Mouse (Mus musculus) embryonic facial prominence, embryonic 13.5 days (tissue): ENCODE measurements around the gene Krtap31-2. TPM values are rescaled to one million over a fixed set of nuclear protein-coding genes. Genes with fewer than 3 reads are reported as not detected.

Experiments used
- ATAC-seq: fragments of 200-750 bp; cut with Nextera tagmentation; 2 replicates; pipeline ENCODE4 v1.8.0; 2017; ENCODE audit warnings: low read depth; ENCODE audit not compliant: insufficient number of reproducible peaks, insufficient read depth, low FRiP score, low TSS enrichment
- H3K27ac ChIP-seq: fragments of 300-500 bp; sonication (generic); 2 replicates; pipeline ENCODE4 v1.5.1; 2015; ENCODE audit warnings: moderate library complexity, mild to moderate bottlenecking, inconsistent platforms
- H3K27me3 ChIP-seq: fragments of 300-500 bp; sonication (generic); 2 replicates; pipeline ENCODE4 v1.6.1; 2015; ENCODE audit warnings: mild to moderate bottlenecking, inconsistent platforms
- H3K36me3 ChIP-seq: fragments of 300-500 bp; sonication (generic); 2 replicates; pipeline ENCODE4 v1.6.1; 2015; ENCODE audit warnings: mild to moderate bottlenecking, inconsistent platforms
- H3K4me1 ChIP-seq: fragments of 300-500 bp; sonication (generic); 2 replicates; pipeline ENCODE4 v1.6.1; 2015; ENCODE audit warnings: inconsistent platforms
- H3K4me2 ChIP-seq: fragments of 300-500 bp; sonication (generic); 2 replicates; pipeline ENCODE4 v1.6.1; 2015; ENCODE audit warnings: moderate library complexity, mild to moderate bottlenecking, inconsistent platforms
- H3K4me3 ChIP-seq: fragments of 300-500 bp; sonication (generic); 2 replicates; pipeline ENCODE4 v1.5.1; 2015; ENCODE audit warnings: mild to moderate bottlenecking, inconsistent platforms
- H3K9ac ChIP-seq: fragments of 300-500 bp; sonication (generic); 2 replicates; pipeline ENCODE4 v1.6.1; 2015; ENCODE audit warnings: mild to moderate bottlenecking, inconsistent platforms
- H3K9me3 ChIP-seq: fragments of 300-500 bp; sonication (generic); 2 replicates; pipeline ENCODE4 v1.6.1; 2016; ENCODE audit warnings: inconsistent platforms
- WGBS: fragments of 180-500 bp; shearing (Covaris S2); methylation state at CpG from one replicate; pipeline ENCODE4 v1.1.7; 2015; ENCODE audit warnings: mixed read lengths; 5-methylcytosine and 5-hydroxymethylcytosine counted together
- polyA plus RNA-seq: library from polyadenylated mRNA; unstranded; fragments of >200 nt; fragmentation: Nextera tagmentation; extraction: Ambion mirVana; gene quantifications from 2 replicates; pipeline ENCODE4 v1.2.1, GENCODE M21; 2015

Krtap31-2 gene
- polyA plus RNA-seq: not detected in 2 replicates

- Histone ChIP-seq H3K4me1 (no peaks in the 10 kb centered on the region), H3K27me3 (0 out of 2 replicates have a peak, but pooled peaks cover 6% of the 10 kb centered on the region), H3K27ac (no peak within 1 kb of the TSS), H3K9me3 (no peaks in the 10 kb centered on the region), H3K36me3 (no peaks in the 10 kb centered on the region), H3K9ac (no peak within 1 kb of the TSS), H3K4me2 (no peak within 1 kb of the TSS), H3K4me3 (no peak within 1 kb of the TSS)
- 90% methylated on average over 1 of the region's 1 CpGs for WGBS
- no peak for ATAC-seq
Measured at GRCm38 (mm10) chr11:99935991-99936390, at the start of gene Krtap31-2. Krtap31-2 (plus strand) TSS chr11:99936291.

- no peak within 1 kb of the TSS for H3K9ac ChIP-seq
- no peaks in the 10 kb centered on the region for H3K4me1 ChIP-seq
- no peak within 1 kb of the TSS for H3K27ac ChIP-seq
- H3K27me3 ChIP-seq: no peaks in the 10 kb centered on the region
- H3K4me3 ChIP-seq: no peak within 1 kb of the TSS
- H3K4me2 ChIP-seq: no peak within 1 kb of the TSS
- H3K36me3 ChIP-seq: no peaks in the 10 kb centered on the region
- no peaks in the 10 kb centered on the region for H3K9me3 ChIP-seq
- 76% methylated on average over 2 of the region's 2 CpGs for WGBS
- ATAC-seq: no peak
Measured at GRCm38 (mm10) chr11:99907620-99908019, 28.5 kb upstream of the Krtap31-2 start, which contains the start of gene Krtap31-1. Krtap31-1 (plus strand) TSS chr11:99907920.

- no peak within 1 kb of the TSS for H3K4me2 ChIP-seq
- no peaks in the 10 kb centered on the region for H3K4me1 ChIP-seq
- no peak within 1 kb of the TSS for H3K4me3 ChIP-seq
- ATAC-seq: no peak
- no peaks in the 10 kb centered on the region for H3K9me3 ChIP-seq
- no peaks in the 10 kb centered on the region for H3K36me3 ChIP-seq
- H3K9ac ChIP-seq: no peak within 1 kb of the TSS
- WGBS: 86% methylated on average over 3 of the region's 3 CpGs
- H3K27me3 ChIP-seq: 0 out of 2 replicates have a peak, but pooled peaks cover 3% of the 10 kb centered on the region
- H3K27ac ChIP-seq: no peak within 1 kb of the TSS
Measured at GRCm38 (mm10) chr11:99914451-99914850, 21.6 kb upstream of the Krtap31-2 start, which contains the start of gene Gm11565. Gm11565 (plus strand) TSS chr11:99914751.

- WGBS: 81% methylated on average over 9 of the region's 9 CpGs
- no peak for ATAC-seq
- Histone ChIP-seq H3K27me3 (no peaks in the 10 kb centered on the region), H3K9ac (no peak overlapping the region), H3K36me3 (no peaks in the 10 kb centered on the region), H3K4me3 (no peak overlapping the region), H3K9me3 (no peaks in the 10 kb centered on the region), H3K4me2 (no peak overlapping the region), H3K4me1 (no peaks in the 10 kb centered on the region), H3K27ac (no peak overlapping the region)
Measured at GRCm38 (mm10) chr11:99937751-99938264, 1.7 kb downstream of the Krtap31-2 start.

- Histone ChIP-seq H3K4me3 (no peak within 1 kb of the TSS), H3K4me1 (no peaks in the 10 kb centered on the region), H3K4me2 (no peak within 1 kb of the TSS), H3K27me3 (no peaks in the 10 kb centered on the region), H3K36me3 (no peaks in the 10 kb centered on the region), H3K9me3 (no peaks in the 10 kb centered on the region), H3K9ac (no peak within 1 kb of the TSS), H3K27ac (no peak within 1 kb of the TSS)
- 82% methylated on average over 2 of the region's 2 CpGs for WGBS
- ATAC-seq: no peak
Measured at GRCm38 (mm10) chr11:99948175-99948574, 12.1 kb downstream of the Krtap31-2 start, which contains the start of gene Krtap9-5. Krtap9-5 (plus strand) TSS chr11:99948475.

GRCm38 (mm10) chr11:99964213-99964612 lies 28.1 kb downstream of the Krtap31-2 start:
- H3K27me3 ChIP-seq: no peaks in the 10 kb centered on the region
- H3K4me3 ChIP-seq: no peak overlapping the region
- H3K27ac ChIP-seq: no peak overlapping the region
- no peaks in the 10 kb centered on the region for H3K9me3 ChIP-seq
- no peak for ATAC-seq
- no peak overlapping the region for H3K9ac ChIP-seq
- no peaks in the 10 kb centered on the region for H3K4me1 ChIP-seq
- H3K36me3 ChIP-seq: no peaks in the 10 kb centered on the region
- 51% methylated on average over 6 of the region's 6 CpGs for WGBS
- H3K4me2 ChIP-seq: no peak overlapping the region

- Histone ChIP-seq H3K9ac (no peak overlapping the region), H3K4me2 (no peak overlapping the region), H3K4me3 (no peak overlapping the region), H3K27ac (no peak overlapping the region), H3K27me3 (no peaks in the 10 kb centered on the region), H3K36me3 (no peaks in the 10 kb centered on the region), H3K9me3 (no peaks in the 10 kb centered on the region), H3K4me1 (no peaks in the 10 kb centered on the region)
- ATAC-seq: no peak
- 61% methylated on average over 2 of the region's 2 CpGs for WGBS
Measured at GRCm38 (mm10) chr11:99965961-99966360, 29.9 kb downstream of the Krtap31-2 start.

GRCm38 (mm10) chr11:99978953-99979352 lies 42.9 kb downstream of the Krtap31-2 start, which contains the start of gene Krtap29-1:
Krtap29-1 (minus strand) TSS chr11:99979053.
- ATAC-seq: no peak
- Histone ChIP-seq H3K4me2 (no peak within 1 kb of the TSS), H3K9ac (no peak within 1 kb of the TSS), H3K4me1 (no peaks in the 10 kb centered on the region), H3K36me3 (no peaks in the 10 kb centered on the region), H3K27ac (no peak within 1 kb of the TSS), H3K9me3 (no peaks in the 10 kb centered on the region), H3K27me3 (no peaks in the 10 kb centered on the region), H3K4me3 (no peak within 1 kb of the TSS)
- WGBS: 68% methylated on average over 5 of the region's 5 CpGs

- H3K27ac ChIP-seq: no peak overlapping the region
- no peak for ATAC-seq
- H3K4me3 ChIP-seq: no peak overlapping the region
- no peaks in the 10 kb centered on the region for H3K36me3 ChIP-seq
- no peaks in the 10 kb centered on the region for H3K4me1 ChIP-seq
- WGBS: 88% methylated on average over 9 of the region's 9 CpGs
- H3K9me3 ChIP-seq: no peaks in the 10 kb centered on the region
- H3K27me3 ChIP-seq: peaks cover 16% of the 10 kb centered on the region; the same call in 1 of the 2 replicates
- H3K4me2 ChIP-seq: no peak overlapping the region
- no peak overlapping the region for H3K9ac ChIP-seq
Measured at GRCm38 (mm10) chr11:99982731-99983130, 46.6 kb downstream of the Krtap31-2 start.

GRCm38 (mm10) chr11:99983442-99983841 lies 47.4 kb downstream of the Krtap31-2 start:
- H3K36me3 ChIP-seq: no peaks in the 10 kb centered on the region
- H3K4me1 ChIP-seq: no peaks in the 10 kb centered on the region
- H3K27me3 ChIP-seq: peaks cover 16% of the 10 kb centered on the region; the same call in 1 of the 2 replicates
- H3K9me3 ChIP-seq: no peaks in the 10 kb centered on the region
- WGBS: 84% methylated on average over 1 of the region's 1 CpGs
- ATAC-seq: no peak
- no peak overlapping the region for H3K4me2 ChIP-seq
- no peak overlapping the region for H3K4me3 ChIP-seq
- no peak overlapping the region for H3K27ac ChIP-seq
- no peak overlapping the region for H3K9ac ChIP-seq

GRCm38 (mm10) chr11:99985291-99986092 lies 49.4 kb downstream of the Krtap31-2 start:
- H3K4me1 ChIP-seq: no peaks in the 10 kb centered on the region
- no peak overlapping the region for H3K27ac ChIP-seq
- no peaks in the 10 kb centered on the region for H3K9me3 ChIP-seq
- no peak overlapping the region for H3K9ac ChIP-seq
- WGBS: 87% methylated on average over 20 of the region's 20 CpGs
- no peak overlapping the region for H3K4me3 ChIP-seq
- peaks cover 16% of the 10 kb centered on the region; the same call in 1 of the 2 replicates for H3K27me3 ChIP-seq
- no peak overlapping the region for H3K4me2 ChIP-seq
- H3K36me3 ChIP-seq: no peaks in the 10 kb centered on the region
- no peak for ATAC-seq
